Mouse (Mus musculus) testis, adult 2 months (tissue): ENCODE results near the gene Enpp7.

Experiments
- CTCF ChIP-seq: fragments of 200-500 bp; IDR thresholded peaks from 2 replicates; pipeline ENCODE4 v1.5.1; 2012; ENCODE audit warnings: low read depth, mild to moderate bottlenecking, inconsistent platforms, low read length, moderate library complexity; ENCODE audit not compliant: control insufficient read depth, insufficient read depth, insufficient replicate concordance
- POLR2A ChIP-seq: fragments of 200-500 bp; IDR thresholded peaks from 2 replicates; pipeline ENCODE4 v1.6.1; 2012; ENCODE audit warnings: low read depth, mild to moderate bottlenecking, inconsistent platforms, low read length, moderate library complexity; ENCODE audit not compliant: control insufficient read depth

DNA sequence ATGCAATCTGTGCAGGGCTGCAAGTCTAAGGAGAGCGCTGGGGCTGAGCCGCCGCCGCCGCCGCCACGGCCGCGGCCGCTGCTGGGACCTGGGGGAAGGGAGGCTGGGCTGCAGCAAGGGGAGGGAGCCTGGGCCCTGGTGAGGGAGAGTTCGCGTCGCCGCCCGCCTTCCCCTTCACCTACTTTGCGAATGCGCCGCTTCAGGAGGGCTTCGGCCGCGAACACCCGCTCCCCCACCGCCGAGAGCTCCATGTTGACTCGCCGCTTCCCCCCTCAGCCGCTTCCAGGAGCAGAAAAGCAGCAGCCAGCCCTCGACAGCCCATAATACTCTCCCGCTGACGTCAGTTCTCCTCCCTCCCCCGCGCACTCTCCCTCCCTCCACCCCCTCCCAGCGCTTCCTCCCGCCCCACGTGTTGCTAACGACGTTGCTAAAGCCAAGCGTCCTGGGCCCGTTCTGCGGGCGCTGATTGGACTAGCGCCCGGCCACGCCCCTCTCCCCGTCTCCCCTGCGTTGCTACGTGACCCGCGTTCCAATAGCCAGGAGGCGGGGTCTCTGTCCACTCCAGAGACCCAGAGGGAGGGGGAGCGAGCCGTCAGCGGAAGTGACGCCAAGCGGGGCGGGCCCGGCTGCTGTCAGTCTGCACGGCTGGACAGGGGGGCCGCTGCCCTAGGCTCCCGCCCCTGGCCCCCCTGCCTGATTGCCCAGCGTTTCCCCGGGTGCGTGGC is 52.8 kb downstream of the Enpp7 start, which contains the start of gene Cbx8:
- TF ChIP-seq CTCF (no peak), POLR2A (no peak; the same call in 1 of the 2 replicates)
